Mouse (Mus musculus): ENCODE measurements at regions not wholly inside any gene's neighbourhood (a gene's known extent, or its start where the extent isn't known, plus 50 kb on each side); places are given as distances from the start of the nearest gene placed in this dataset.
"Not testable (repeated sequence)": the region's sequence is repeated elsewhere in the genome, so short reads cannot be mapped to it uniquely, and the experiment has no call there.

- 65% methylated on average over 2 of the region's 2 CpGs for WGBS
Measured at GRCm38 (mm10) chr11:71285193-71285592, 54.7 kb upstream of the Nlrp1b start.

GRCm38 (mm10) chr11:71288243-71288642 lies 57.7 kb upstream of the Nlrp1b start:
- not testable (repeated sequence) for ATAC-seq (ENCODE audit: low FRiP score, low read depth); H3K9ac ChIP-seq

More at GRCm38 (mm10) chr11:71285193-71285592, 54.7 kb upstream of the Nlrp1b start:
- no peak overlapping the region for H3K9ac ChIP-seq
- no peak for ATAC-seq (ENCODE audit: low FRiP score, low read depth)
- no peaks in the 10 kb centered on the region for H3K4me1 ChIP-seq
- H3K36me3 ChIP-seq: no peaks in the 10 kb centered on the region
- no peak overlapping the region for H3K4me3 ChIP-seq
- H3K27ac ChIP-seq: no peak overlapping the region
- H3K4me2 ChIP-seq (replicated peaks): no peak overlapping the region
- H3K27me3 ChIP-seq: no peaks in the 10 kb centered on the region
- H3K9me3 ChIP-seq: no peaks in the 10 kb centered on the region

GRCm38 (mm10) chr11:71289490-71289889 lies 59.0 kb upstream of the Nlrp1b start:
- WGBS: 63% methylated on average over 1 of the region's 1 CpGs
- no peak overlapping the region for H3K9ac ChIP-seq
- ATAC-seq (ENCODE audit: low FRiP score, low read depth): no peak
- no peak overlapping the region for H3K4me2 ChIP-seq (replicated peaks)
- H3K4me3 ChIP-seq: no peak overlapping the region
- no peak overlapping the region for H3K27ac ChIP-seq
- no peaks in the 10 kb centered on the region for H3K36me3 ChIP-seq
- no peaks in the 10 kb centered on the region for H3K27me3 ChIP-seq
- H3K9me3 ChIP-seq: no peaks in the 10 kb centered on the region
- no peaks in the 10 kb centered on the region for H3K4me1 ChIP-seq

More at GRCm38 (mm10) chr11:71288243-71288642, 57.7 kb upstream of the Nlrp1b start:
- not testable (repeated sequence) for H3K36me3 ChIP-seq; H3K4me3 ChIP-seq; H3K27ac ChIP-seq; H3K4me2 ChIP-seq (replicated peaks); H3K9me3 ChIP-seq; H3K27me3 ChIP-seq; H3K4me1 ChIP-seq

GRCm38 (mm10) chr11:71299479-71299878 lies 68.9 kb upstream of the Nlrp1b start:
- no peaks in the 10 kb centered on the region for H3K27me3 ChIP-seq
- H3K9ac ChIP-seq: no peak overlapping the region
- WGBS: 85% methylated on average over 1 of the region's 1 CpGs
- no peaks in the 10 kb centered on the region for H3K9me3 ChIP-seq
- no peak overlapping the region for H3K4me2 ChIP-seq (replicated peaks)
- no peak overlapping the region for H3K27ac ChIP-seq
- no peak overlapping the region for H3K4me3 ChIP-seq
- H3K4me1 ChIP-seq: no peaks in the 10 kb centered on the region
- no peak for ATAC-seq (ENCODE audit: low FRiP score, low read depth)
- no peaks in the 10 kb centered on the region for H3K36me3 ChIP-seq

- Histone ChIP-seq H3K27me3 (no peaks in the 10 kb centered on the region), H3K27ac (no peak overlapping the region), H3K4me2 (replicated peaks) (no peak overlapping the region), H3K9ac (no peak overlapping the region), H3K4me1 (no peaks in the 10 kb centered on the region), H3K4me3 (no peak overlapping the region), H3K36me3 (no peaks in the 10 kb centered on the region), H3K9me3 (no peaks in the 10 kb centered on the region)
- ATAC-seq (ENCODE audit: low FRiP score, low read depth): no peak
- WGBS: 44% methylated on average over 1 of the region's 1 CpGs
Measured at GRCm38 (mm10) chr11:71323439-71323838, 92.9 kb upstream of the Nlrp1b start.

GRCm38 (mm10) chr11:71337428-71337827 lies 106.9 kb upstream of the Nlrp1b start:
- Histone ChIP-seq H3K4me1 (no peaks in the 10 kb centered on the region), H3K4me3 (no peak overlapping the region), H3K9me3 (no peaks in the 10 kb centered on the region), H3K27me3 (no peaks in the 10 kb centered on the region), H3K36me3 (no peaks in the 10 kb centered on the region), H3K27ac (no peak overlapping the region), H3K9ac (no peak overlapping the region), H3K4me2 (replicated peaks) (no peak overlapping the region)
- ATAC-seq (ENCODE audit: low FRiP score, low read depth): no peak
- WGBS: 3% methylated on average over 1 of the region's 1 CpGs

GRCm38 (mm10) chr11:71346024-71346423 lies 115.5 kb upstream of the Nlrp1b start:
- Histone ChIP-seq H3K36me3 (no peaks in the 10 kb centered on the region), H3K9ac (no peak overlapping the region), H3K9me3 (no peaks in the 10 kb centered on the region), H3K4me3 (no peak overlapping the region), H3K27me3 (no peaks in the 10 kb centered on the region), H3K4me2 (replicated peaks) (no peak overlapping the region), H3K27ac (no peak overlapping the region), H3K4me1 (no peaks in the 10 kb centered on the region)
- no peak for ATAC-seq (ENCODE audit: low FRiP score, low read depth)
- 49% methylated on average over 3 of the region's 3 CpGs for WGBS

GRCm38 (mm10) chr11:71357089-71357488 lies 126.6 kb upstream of the Nlrp1b start:
- Histone ChIP-seq H3K4me2 (replicated peaks) (no peak overlapping the region), H3K36me3 (no peaks in the 10 kb centered on the region), H3K4me3 (no peak overlapping the region), H3K27me3 (no peaks in the 10 kb centered on the region), H3K9me3 (no peaks in the 10 kb centered on the region), H3K9ac (no peak overlapping the region), H3K4me1 (no peaks in the 10 kb centered on the region), H3K27ac (no peak overlapping the region)
- ATAC-seq (ENCODE audit: low FRiP score, low read depth): no peak
- WGBS: 50% methylated on average over 3 of the region's 3 CpGs

- ATAC-seq (ENCODE audit: low FRiP score, low read depth): no peak
- WGBS: 86% methylated on average over 5 of the region's 5 CpGs
- Histone ChIP-seq H3K27me3 (no peaks in the 10 kb centered on the region), H3K9ac (no peak overlapping the region), H3K27ac (no peak overlapping the region), H3K9me3 (no peaks in the 10 kb centered on the region), H3K36me3 (no peaks in the 10 kb centered on the region), H3K4me2 (replicated peaks) (no peak overlapping the region), H3K4me1 (no peaks in the 10 kb centered on the region), H3K4me3 (no peak overlapping the region)
Measured at GRCm38 (mm10) chr11:71360856-71361255, 130.3 kb upstream of the Nlrp1b start.

GRCm38 (mm10) chr11:71371871-71372270 lies 141.3 kb upstream of the Nlrp1b start:
- H3K4me2 ChIP-seq (replicated peaks): no peak overlapping the region
- ATAC-seq (ENCODE audit: low FRiP score, low read depth): no peak
- H3K4me1 ChIP-seq: no peaks in the 10 kb centered on the region
- H3K9me3 ChIP-seq: no peaks in the 10 kb centered on the region
- H3K9ac ChIP-seq: no peak overlapping the region
- H3K27me3 ChIP-seq: no peaks in the 10 kb centered on the region
- H3K27ac ChIP-seq: no peak overlapping the region
- H3K36me3 ChIP-seq: no peaks in the 10 kb centered on the region
- 58% methylated on average over 5 of the region's 5 CpGs for WGBS
- no peak overlapping the region for H3K4me3 ChIP-seq

- 64% methylated on average over 5 of the region's 5 CpGs for WGBS
- Histone ChIP-seq H3K9ac (no peak overlapping the region), H3K27me3 (no peaks in the 10 kb centered on the region)
Measured at GRCm38 (mm10) chr11:71375132-71375531, 144.6 kb upstream of the Nlrp1b start.

GRCm38 (mm10) chr11:71388411-71388810 lies 157.9 kb upstream of the Nlrp1b start:
- WGBS: 74% methylated on average over 4 of the region's 4 CpGs
- Histone ChIP-seq H3K27me3 (no peaks in the 10 kb centered on the region), H3K27ac (no peak overlapping the region), H3K36me3 (no peaks in the 10 kb centered on the region), H3K4me2 (replicated peaks) (no peak overlapping the region), H3K9me3 (no peaks in the 10 kb centered on the region), H3K4me1 (no peaks in the 10 kb centered on the region), H3K9ac (no peak overlapping the region), H3K4me3 (no peak overlapping the region)
- ATAC-seq (ENCODE audit: low FRiP score, low read depth): no peak

More at GRCm38 (mm10) chr11:71375132-71375531, 144.6 kb upstream of the Nlrp1b start:
- H3K27ac ChIP-seq: no peak overlapping the region
- no peak overlapping the region for H3K4me2 ChIP-seq (replicated peaks)
- no peak overlapping the region for H3K4me3 ChIP-seq
- ATAC-seq (ENCODE audit: low FRiP score, low read depth): no peak
- H3K9me3 ChIP-seq: no peaks in the 10 kb centered on the region
- H3K4me1 ChIP-seq: no peaks in the 10 kb centered on the region
- H3K36me3 ChIP-seq: no peaks in the 10 kb centered on the region

- no peak; the same call in 1 of the 2 replicates for ATAC-seq (ENCODE audit: low FRiP score, low read depth)
- Histone ChIP-seq H3K4me3 (no peak overlapping the region), H3K4me2 (replicated peaks) (no peak overlapping the region), H3K27me3 (no peaks in the 10 kb centered on the region), H3K4me1 (no peaks in the 10 kb centered on the region), H3K27ac (no peak overlapping the region), H3K9me3 (no peaks in the 10 kb centered on the region), H3K36me3 (no peaks in the 10 kb centered on the region), H3K9ac (no peak overlapping the region)
- 26% methylated on average over 7 of the region's 7 CpGs for WGBS
Measured at GRCm38 (mm10) chr11:71389659-71390058, 159.1 kb upstream of the Nlrp1b start.
